Mouse (Mus musculus): ENCODE data around the gene Snx1.

DNA sequence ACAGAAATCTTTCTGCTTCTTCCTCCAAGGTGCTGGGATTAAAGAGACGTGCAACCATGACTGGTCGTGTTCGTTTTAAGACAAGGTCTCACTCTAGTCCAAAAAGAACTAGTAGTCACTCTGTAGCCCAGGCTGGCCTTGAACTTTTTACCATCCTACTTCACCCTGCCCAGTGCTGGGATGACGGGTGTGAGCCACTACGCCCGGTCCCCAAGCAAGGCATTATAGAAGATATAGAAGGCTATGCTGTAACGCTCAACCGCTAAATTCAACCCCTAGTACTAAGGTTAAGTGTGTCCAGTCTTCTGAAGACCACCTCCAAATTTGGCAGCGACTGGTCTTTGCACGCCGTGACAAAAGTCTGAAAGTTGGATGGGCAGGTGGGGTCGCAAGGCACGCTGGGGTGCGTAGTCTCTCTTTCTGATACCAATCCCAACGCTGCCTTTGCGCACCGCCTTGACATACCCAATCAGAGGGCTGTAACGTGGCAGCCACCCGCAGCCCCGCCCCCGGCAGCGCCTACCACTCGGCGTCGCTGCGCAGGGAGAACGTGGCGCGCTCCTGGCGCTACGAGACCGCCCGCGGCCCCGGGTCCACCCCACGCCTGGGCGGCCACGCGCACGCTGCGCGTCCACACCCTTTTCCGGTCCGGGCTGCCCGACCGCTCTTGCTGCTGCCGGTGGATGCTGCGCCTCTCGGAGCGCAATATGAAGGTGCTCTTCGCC, 66.6 kb downstream of the Snx1 start, which contains the start of gene Ppib:
- TF ChIP-seq POLR2A (IDR thresholded peaks at IDR 0.05; ENCODE audit: low read depth, low read length) (peak; percentile 94), CTCF (conservative IDR thresholded peaks at IDR 0.05 in 1 of 2, IDR thresholded peaks at IDR 0.05 in 1 of 2; ENCODE audit: low read depth in 2 of 2, low read length in 2 of 2) (peak in 1 of 2 experiments; percentile 9; a peak in 1 of 4 replicates), MAX (IDR thresholded peaks at IDR 0.05; ENCODE audit: low read length) (peak; percentile 79; the same call in 1 of the 2 replicates), NRF1 (IDR thresholded peaks at IDR 0.05; ENCODE audit: low read depth, low read length) (peak; percentile 83), GABPA (IDR thresholded peaks at IDR 0.05; ENCODE audit: insufficient replicate concordance, low read depth, low read length) (no peak), ETS1 (conservative IDR thresholded peaks at IDR 0.05; ENCODE audit: low read depth, low read length) (no peak)

Measured in CH12.LX (cell line).